Mouse (Mus musculus) heart, embryonic 16.5 days (tissue): ENCODE measurements at regions not wholly inside any gene's neighbourhood (a gene's known extent, or its start where the extent isn't known, plus 50 kb on each side); places are given as distances from the start of the nearest gene placed in this dataset.

Experiments
- ATAC-seq: fragments of 200-750 bp; cut with Nextera tagmentation; replicated peaks from 2 replicates; pipeline ENCODE4 v1.8.0; 2017; ENCODE audit warnings: moderate number of reproducible peaks; ENCODE audit not compliant: insufficient read depth, low FRiP score; ENCODE audit errors: extremely low read depth
- H3K27ac ChIP-seq: fragments of 300-500 bp; sonication (generic); 2 replicates; pipeline ENCODE4 v1.5.1; 2014; ENCODE audit warnings: mild to moderate bottlenecking, low read length, control low read depth, moderate library complexity
- H3K27me3 ChIP-seq: fragments of 300-500 bp; sonication (generic); 2 replicates; pipeline ENCODE4 v1.6.1; 2014; ENCODE audit warnings: low read length, mixed read lengths; ENCODE audit not compliant: control insufficient read depth, insufficient read depth
- H3K36me3 ChIP-seq: fragments of 300-500 bp; sonication (generic); 2 replicates; pipeline ENCODE4 v1.6.1; 2014; ENCODE audit not compliant: control insufficient read depth, insufficient read depth
- H3K4me1 ChIP-seq: fragments of 300-500 bp; sonication (generic); 2 replicates; pipeline ENCODE4 v1.6.1; 2014; ENCODE audit warnings: low read length, mixed read lengths; ENCODE audit not compliant: control insufficient read depth, insufficient read depth
- H3K4me2 ChIP-seq: fragments of 300-500 bp; sonication (generic); 2 replicates; pipeline ENCODE4 v1.6.1; 2014; ENCODE audit warnings: low read depth, mild to moderate bottlenecking, control low read depth, low read length
- H3K4me3 ChIP-seq: fragments of 300-500 bp; sonication (generic); 2 replicates; pipeline ENCODE4 v1.5.1; 2014; ENCODE audit warnings: mild to moderate bottlenecking, control low read depth, low read length
- H3K9ac ChIP-seq: fragments of 300-500 bp; sonication (generic); 2 replicates; pipeline ENCODE4 v1.6.1; 2014; ENCODE audit warnings: low read length, control low read depth
- H3K9me3 ChIP-seq: fragments of 300-500 bp; sonication (generic); replicated peaks from 2 replicates; pipeline ENCODE4 v1.6.1; 2016; ENCODE audit warnings: low read length; ENCODE audit not compliant: control insufficient read depth
- WGBS: fragments of 180-500 bp; shearing (Covaris S2); extraction: QIAGEN DNeasy Blood & Tissue Kit; methylation state at CpG from one replicate; pipeline ENCODE4 v1.1.7; 2014; 5-methylcytosine and 5-hydroxymethylcytosine counted together

DNA sequence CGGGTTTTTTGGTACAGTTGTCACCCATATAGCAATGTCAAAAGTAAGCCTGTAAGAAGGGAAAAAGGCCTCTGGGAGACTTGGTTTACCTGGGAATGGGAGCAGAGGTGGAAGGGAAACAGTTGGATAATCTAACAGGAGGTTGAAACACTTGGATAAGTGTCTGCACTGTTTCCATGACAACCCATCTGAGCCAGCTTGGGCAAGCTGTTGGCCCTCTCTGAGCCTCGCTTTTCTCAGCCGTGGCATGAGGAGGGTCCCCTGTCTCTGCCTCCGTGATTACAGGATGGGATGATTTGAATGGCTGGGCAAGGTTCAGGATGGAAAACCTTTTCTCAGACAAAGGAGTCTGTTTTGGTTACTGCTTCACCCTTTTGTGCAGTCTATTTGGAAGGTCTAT lies 265.6 kb downstream of the Emp1 start:
- no peak for ATAC-seq
- Histone ChIP-seq H3K9me3 (peaks cover 5% of the 10 kb centered on the region; the same call in 1 of the 2 replicates), H3K27me3 (no peaks in the 10 kb centered on the region), H3K27ac (no peak overlapping the region), H3K4me3 (no peak overlapping the region), H3K4me1 (no peaks in the 10 kb centered on the region), H3K9ac (no peak overlapping the region), H3K4me2 (no peak overlapping the region), H3K36me3 (no peaks in the 10 kb centered on the region)
- 60% methylated on average over 4 of the region's 4 CpGs for WGBS

DNA sequence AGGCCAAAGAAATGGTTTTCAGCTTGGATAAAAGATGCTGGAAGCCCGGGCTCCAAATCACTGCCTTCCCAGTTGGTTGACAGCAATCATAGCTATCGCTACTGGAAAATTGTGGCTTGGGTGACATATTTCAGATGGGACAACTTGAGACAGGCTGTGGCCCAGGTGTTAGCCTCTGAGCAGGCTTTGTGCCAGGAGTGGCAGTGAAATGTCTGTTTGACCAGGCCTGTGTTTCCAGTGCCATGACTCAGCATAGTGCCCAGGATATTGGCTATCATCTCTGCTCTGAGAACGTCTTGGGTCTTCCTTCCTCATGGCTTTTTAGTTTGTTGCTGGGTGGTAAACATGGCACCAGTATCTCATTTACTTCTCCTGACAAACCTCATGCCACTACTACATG lies 266.9 kb downstream of the Emp1 start:
- Histone ChIP-seq H3K9me3 (peaks cover 5% of the 10 kb centered on the region; the same call in 1 of the 2 replicates), H3K9ac (no peak overlapping the region), H3K36me3 (no peaks in the 10 kb centered on the region), H3K27me3 (no peaks in the 10 kb centered on the region), H3K4me3 (no peak overlapping the region), H3K27ac (no peak overlapping the region), H3K4me1 (no peaks in the 10 kb centered on the region), H3K4me2 (no peak overlapping the region)
- no peak for ATAC-seq
- 76% methylated on average over 3 of the region's 3 CpGs for WGBS

DNA sequence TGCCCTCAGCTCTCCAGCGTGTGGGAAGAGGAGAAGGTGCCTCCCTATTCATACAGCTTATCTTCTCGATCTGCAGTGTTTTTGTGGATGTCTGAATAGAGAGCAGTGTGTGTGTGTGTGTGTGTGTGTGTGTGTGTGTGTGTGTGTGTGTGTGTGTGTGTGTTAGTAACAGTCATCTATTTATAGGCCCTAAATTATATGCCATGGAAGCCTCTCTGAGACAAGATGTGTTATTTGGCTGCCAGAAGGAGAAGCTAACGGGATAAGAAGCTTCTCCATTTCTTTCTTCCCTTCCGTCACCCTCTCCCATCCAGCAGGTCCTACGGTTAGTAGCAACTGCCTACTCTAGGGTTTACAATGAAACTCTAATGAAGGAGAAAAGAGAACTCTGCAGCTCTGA lies 270.3 kb downstream of the Emp1 start:
- ATAC-seq, result no peak
- WGBS, result 78% methylated on average over 5 of the region's 5 CpGs
- no peaks in the 10 kb centered on the region for H3K27me3 ChIP-seq
- no peak overlapping the region for H3K4me2 ChIP-seq
- H3K36me3 ChIP-seq, result no peaks in the 10 kb centered on the region
- H3K4me1 ChIP-seq, result no peaks in the 10 kb centered on the region
- no peak overlapping the region for H3K9ac ChIP-seq
- H3K27ac ChIP-seq, result no peak overlapping the region
- peaks cover 5% of the 10 kb centered on the region; the same call in 1 of the 2 replicates for H3K9me3 ChIP-seq
- H3K4me3 ChIP-seq, result no peak overlapping the region

DNA sequence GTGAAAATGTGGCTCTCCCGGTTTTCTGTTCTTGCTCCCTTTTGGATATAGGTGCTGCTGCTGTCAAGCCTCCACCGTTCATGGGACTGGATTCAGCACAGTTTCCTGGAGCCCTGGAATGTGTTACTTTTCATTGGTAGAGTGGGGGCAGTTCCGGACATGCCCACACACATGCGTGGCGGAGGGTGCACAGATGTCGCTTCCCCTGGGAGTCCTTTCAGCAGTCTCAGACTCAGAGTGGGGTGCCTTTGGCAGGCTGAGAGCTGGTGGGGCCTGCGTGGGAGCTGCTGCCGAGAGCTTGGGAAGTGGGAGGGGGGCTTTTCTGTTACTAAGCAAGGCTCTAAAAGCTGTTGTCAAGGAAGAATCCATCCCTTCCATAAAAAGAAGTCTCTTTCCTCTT lies 274.3 kb downstream of the Emp1 start:
- no peak overlapping the region for H3K27ac ChIP-seq
- no peaks in the 10 kb centered on the region for H3K27me3 ChIP-seq
- H3K36me3 ChIP-seq, result no peaks in the 10 kb centered on the region
- no peak for ATAC-seq
- H3K4me1 ChIP-seq, result no peaks in the 10 kb centered on the region
- H3K4me2 ChIP-seq, result no peak overlapping the region
- 0 out of 2 replicates have a peak, but pooled peaks cover 3% of the 10 kb centered on the region for H3K9me3 ChIP-seq
- no peak overlapping the region for H3K4me3 ChIP-seq
- 62% methylated on average over 8 of the region's 8 CpGs for WGBS
- H3K9ac ChIP-seq, result no peak overlapping the region

DNA sequence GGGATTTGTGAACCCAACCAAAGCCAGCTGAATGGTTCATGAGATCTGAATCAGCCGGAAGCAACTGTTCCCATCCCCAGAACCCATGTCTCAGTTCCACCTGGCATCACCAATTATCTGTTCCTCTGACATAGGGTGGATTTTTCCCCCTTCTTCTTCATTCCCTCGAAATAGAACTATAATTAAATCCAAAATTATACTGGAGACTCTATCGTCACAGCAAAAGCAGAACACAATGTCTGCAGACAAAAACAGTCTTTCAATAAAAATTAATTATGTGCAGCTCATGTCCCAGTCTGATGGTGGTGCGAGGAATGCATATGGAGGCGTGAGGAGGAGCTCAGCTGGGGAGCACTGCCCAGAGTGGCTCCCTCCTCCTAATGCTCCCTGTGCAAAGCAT lies 280.4 kb downstream of the Emp1 start:
- Histone ChIP-seq H3K9ac (no peak overlapping the region), H3K27me3 (no peaks in the 10 kb centered on the region), H3K36me3 (no peaks in the 10 kb centered on the region), H3K9me3 (0 out of 2 replicates have a peak, but pooled peaks cover 3% of the 10 kb centered on the region), H3K4me1 (no peaks in the 10 kb centered on the region), H3K4me2 (no peak overlapping the region), H3K27ac (no peak overlapping the region), H3K4me3 (no peak overlapping the region)
- no peak for ATAC-seq
- 79% methylated on average over 5 of the region's 5 CpGs for whole genome bisulfite sequencing

DNA sequence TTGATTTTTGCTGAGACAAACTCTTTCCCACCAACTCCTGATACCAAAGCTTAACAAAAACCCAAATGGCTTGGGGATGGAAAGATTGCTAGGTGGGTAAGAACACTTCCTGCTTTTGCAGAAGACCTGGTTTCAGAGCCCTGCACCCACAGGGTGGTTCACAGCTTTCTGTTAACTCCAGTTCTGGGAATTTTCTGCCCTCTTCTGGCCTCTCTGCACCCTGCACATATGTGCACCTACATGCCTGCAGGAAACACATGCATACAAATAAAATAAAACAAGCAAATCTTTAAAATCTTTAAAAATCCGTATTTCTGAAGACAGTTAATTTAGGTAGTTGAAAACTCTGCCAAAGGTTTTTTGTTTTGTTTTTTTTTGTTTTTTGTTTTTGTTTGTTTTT lies 283.8 kb downstream of the Emp1 start:
- Histone ChIP-seq H3K4me1 (no peaks in the 10 kb centered on the region), H3K9me3 (0 out of 2 replicates have a peak, but pooled peaks cover 3% of the 10 kb centered on the region), H3K27me3 (no peaks in the 10 kb centered on the region), H3K27ac (no peak overlapping the region), H3K4me2 (no peak overlapping the region), H3K9ac (no peak overlapping the region), H3K4me3 (no peak overlapping the region), H3K36me3 (no peaks in the 10 kb centered on the region)
- ATAC-seq, result no peak
- WGBS, result 49% methylated on average over 1 of the region's 1 CpGs

DNA sequence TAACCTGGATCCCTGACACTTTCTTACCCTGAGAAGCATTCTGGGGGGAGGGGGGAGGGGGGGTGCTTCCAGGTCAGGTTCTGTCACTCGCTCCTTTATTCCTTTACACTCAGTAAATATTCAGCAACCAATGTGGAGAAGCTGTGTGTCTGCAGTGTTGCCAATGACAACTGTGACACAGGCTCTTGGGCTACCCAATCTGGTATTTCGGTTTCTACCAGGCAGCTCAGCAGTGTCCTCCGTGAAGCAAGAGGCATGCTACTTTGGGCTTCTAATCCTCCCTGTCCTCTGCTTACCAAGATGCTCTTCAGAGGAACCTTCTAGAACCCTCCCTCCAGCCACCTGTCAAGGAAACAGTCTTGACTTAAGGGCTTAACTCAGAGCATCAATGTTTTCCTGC lies 290.7 kb downstream of the Emp1 start:
- H3K27me3 ChIP-seq, result no peaks in the 10 kb centered on the region
- H3K36me3 ChIP-seq, result no peaks in the 10 kb centered on the region
- no peak for ATAC-seq
- no peak overlapping the region for H3K4me2 ChIP-seq
- H3K4me3 ChIP-seq, result no peak overlapping the region
- no peaks in the 10 kb centered on the region for H3K9me3 ChIP-seq
- WGBS, result 86% methylated on average over 3 of the region's 3 CpGs
- no peaks in the 10 kb centered on the region for H3K4me1 ChIP-seq
- no peak overlapping the region for H3K9ac ChIP-seq
- no peak overlapping the region for H3K27ac ChIP-seq

DNA sequence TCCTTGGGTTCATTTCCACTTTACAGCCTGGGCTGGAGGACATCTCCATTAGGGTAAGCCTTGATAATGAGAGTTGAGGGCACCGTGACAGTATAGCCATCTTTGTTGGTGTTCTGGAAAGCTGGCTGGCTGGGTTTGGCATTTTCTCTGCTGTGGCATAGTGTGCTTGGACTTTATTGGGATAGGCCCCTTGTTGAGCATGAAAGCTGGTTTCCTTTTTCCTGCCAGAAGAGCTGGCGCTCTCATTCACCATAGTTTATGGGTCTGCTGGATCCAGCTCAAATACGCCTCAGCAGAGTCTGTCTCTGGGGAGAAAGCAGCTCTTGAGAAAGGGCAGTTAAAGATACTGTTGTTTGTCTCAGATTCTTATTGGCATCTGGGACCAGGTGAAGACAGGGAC lies 300.0 kb downstream of the Emp1 start:
- no peak for ATAC-seq
- no peak overlapping the region for H3K4me2 ChIP-seq
- no peak overlapping the region for H3K4me3 ChIP-seq
- no peak overlapping the region for H3K9ac ChIP-seq
- no peaks in the 10 kb centered on the region for H3K36me3 ChIP-seq
- H3K9me3 ChIP-seq, result no peaks in the 10 kb centered on the region
- no peaks in the 10 kb centered on the region for H3K4me1 ChIP-seq
- no peak overlapping the region for H3K27ac ChIP-seq
- 74% methylated on average over 3 of the region's 3 CpGs for WGBS
- no peaks in the 10 kb centered on the region for H3K27me3 ChIP-seq

DNA sequence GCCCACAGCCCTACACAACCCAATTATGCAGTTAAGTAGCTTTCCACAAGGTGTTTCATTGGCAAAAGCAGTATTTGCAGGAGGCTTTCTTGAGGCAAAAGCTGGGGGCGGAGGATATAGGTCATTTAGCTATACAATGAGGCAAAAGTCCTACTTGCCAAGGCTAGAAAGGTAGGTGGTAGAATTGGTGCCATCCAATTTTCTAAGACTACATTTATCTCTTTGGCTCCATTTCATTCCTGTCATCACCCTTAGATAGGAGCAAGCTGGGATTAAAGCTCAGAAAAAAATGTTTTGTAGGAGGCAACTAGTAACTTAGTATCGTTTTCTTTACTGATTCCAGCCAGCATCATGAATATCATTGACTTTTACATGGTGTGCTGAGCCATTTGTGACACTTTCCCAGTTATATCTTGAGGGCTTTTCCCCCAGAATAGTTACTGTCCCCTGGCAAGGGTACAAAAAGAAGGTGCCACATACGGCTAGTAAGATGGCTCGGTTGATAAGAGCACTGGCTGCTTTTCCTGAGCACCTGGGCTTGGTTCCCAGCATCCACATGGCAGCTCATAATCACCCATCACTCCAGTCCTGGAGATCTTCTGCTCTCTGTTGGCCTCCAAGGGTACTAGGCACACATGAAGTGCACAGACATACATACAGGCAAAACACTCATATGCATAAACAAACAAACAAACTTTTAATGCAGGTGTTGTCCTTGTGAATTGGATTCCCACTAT lies 300.6 kb downstream of the Emp1 start:
- Histone ChIP-seq H3K9me3 (no peaks in the 10 kb centered on the region), H3K4me3 (no peak overlapping the region), H3K27ac (no peak overlapping the region), H3K4me2 (no peak overlapping the region), H3K4me1 (no peaks in the 10 kb centered on the region), H3K36me3 (no peaks in the 10 kb centered on the region), H3K9ac (no peak overlapping the region), H3K27me3 (no peaks in the 10 kb centered on the region)
- WGBS, result 60% methylated on average over 4 of the region's 4 CpGs
- no peak for ATAC-seq
